Mouse (Mus musculus) right cerebral cortex, postnatal 4 days (tissue): ENCODE data around the gene Birc2.

Experiments used
- DNase-seq: peaks from one replicate; pipeline ENCODE4 v3.0.0-alpha.2; 2022

Gene Birc2

GRCm38 (mm10) chr9:7845216-7845895, 8.5 kb upstream of the Birc2 start:
- no peak for DNase-seq

DNA sequence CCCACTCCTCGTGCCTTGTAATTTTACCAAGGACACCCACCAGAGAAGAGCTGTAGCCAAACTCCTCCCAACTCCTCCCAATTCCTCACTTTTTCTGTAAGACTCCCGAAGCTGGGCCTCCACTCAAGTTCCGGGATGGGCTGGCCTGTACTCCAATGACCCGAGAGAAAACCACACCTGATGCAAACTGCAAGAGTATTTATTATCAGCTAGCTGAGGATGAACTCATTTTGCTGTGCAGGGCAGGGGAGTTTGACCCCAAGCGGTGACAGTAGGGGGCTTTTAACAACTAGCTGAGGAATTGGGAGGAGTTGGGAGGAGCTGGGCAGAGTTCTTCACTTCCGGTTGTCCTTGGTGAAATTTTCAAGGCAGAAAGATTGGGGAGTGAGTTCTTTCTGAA, 4.4 kb upstream of the Birc2 start:
- DNase-seq, result no peak

DNA sequence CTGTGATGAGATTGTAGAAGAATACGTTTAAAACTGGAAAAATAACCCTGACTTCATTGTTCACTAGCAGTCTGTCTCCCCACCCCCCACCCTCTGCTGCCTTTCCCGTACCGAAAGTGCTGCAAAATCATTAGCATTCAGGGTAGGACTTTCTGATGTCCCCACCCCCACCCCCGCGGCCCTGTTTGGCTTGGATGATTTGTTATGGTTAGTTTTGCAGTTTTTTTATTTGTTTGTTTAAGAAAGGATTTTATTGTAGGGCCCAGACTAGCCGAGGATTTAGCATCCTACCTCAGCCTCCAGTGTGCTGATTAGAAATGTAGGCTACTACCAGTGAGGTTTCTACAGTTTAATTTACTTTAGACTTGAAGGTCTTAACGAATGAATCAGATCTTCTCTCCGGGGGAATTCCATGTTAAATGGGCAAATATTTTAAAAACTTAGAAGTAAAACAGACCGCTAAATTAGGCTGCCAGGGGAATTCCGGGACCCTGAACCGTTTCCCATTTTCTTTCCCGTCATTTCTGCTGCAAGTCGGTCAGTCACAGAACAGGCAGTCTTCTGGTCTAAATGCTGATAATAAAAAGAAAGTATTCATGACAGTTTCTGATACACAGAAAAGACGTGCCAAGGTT, 1.1 kb upstream of the Birc2 start:
- DNase-seq, result no peak

- peak; percentile 38 for DNase-seq
Observed at GRCm38 (mm10) chr9:7836331-7836730, 533 bp downstream of the Birc2 start.

GRCm38 (mm10) chr9:7835302-7835701, 1.6 kb downstream of the Birc2 start:
- no peak for DNase-seq

DNA sequence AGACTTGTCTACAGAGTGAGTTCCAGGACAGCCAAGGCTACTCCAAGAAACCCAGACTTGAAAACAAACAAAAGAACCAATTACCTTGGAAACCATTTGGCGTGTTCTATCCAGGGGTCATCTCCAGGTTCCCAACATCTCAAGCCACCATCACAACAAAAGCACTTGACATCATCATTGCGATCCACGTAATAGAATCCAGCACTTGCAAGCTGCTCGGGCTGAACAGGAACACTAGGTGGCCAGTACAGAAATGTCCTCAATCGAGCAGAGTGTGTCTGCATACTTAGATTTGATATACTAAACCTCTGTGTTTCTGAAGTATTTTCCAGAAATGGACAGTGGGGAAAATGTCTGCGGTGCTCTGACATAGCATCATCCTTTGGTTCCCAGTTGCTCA, 3.4 kb downstream of the Birc2 start:
- no peak for DNase-seq

DNA sequence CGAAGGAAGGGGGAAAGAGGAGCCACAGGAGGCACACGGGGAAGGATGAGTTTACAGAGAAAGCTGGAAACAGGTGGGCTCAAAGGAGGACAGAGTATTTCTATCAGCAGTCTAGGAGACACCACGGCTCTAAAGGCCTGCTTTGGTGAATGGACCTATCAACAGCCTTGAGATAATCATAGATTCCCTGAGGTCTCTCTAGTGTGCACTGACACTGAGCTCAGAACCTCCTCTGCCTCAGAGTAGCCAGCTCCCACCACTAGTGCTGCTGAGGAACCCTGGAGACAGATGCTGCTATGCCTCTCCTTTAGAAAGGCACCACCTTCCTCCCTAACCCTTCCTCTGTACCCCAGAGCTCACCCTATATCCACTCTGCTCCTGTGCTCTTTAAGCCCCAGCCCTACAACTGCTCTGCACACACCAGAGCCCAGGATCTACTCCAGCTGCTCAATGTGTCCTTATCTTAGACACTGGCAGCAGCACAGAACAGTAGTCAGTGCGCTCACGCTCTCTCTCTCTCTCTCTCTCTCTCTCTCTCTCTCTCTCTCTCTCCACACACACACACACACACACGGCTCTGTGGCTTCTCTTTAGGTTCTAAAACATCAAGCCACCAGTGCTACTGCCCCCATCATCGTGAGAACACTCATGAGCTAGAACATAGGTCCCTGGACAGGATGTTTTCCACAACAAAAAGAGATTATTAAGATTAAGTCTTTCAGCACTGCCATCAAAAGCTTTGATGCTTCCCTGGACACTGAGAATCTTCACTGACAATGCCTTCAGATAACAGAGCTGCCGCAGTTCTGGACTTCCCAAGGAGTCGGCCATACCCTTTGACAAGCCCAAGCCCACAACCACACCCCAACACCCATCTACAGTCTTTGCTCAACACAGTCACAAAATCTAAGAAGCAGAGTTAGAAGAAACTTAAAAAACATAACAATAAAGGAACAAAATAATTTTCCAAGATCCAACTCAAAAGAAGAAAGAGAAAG, 7.0 kb downstream of the Birc2 start:
- no peak for DNase-seq

DNA sequence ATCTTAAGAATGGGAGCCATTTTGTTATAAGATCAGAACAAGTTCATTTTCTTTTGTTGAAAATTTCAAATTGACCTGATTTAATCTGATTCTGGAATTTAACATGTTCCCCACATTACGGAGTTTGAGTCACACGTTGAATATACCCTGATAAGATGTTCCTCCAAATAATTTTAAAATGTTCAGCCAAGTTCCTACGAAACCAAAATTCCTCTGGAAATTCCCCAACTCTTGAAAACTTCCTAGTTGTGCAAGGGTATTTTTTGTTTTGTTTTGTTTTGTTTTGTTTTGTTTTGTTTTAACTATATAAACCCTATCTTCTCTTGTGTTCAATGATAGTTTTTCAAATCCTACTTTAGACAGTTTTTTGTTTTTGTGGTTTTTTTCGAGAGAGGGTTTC, 8.2 kb downstream of the Birc2 start:
- DNase-seq, result no peak

DNA sequence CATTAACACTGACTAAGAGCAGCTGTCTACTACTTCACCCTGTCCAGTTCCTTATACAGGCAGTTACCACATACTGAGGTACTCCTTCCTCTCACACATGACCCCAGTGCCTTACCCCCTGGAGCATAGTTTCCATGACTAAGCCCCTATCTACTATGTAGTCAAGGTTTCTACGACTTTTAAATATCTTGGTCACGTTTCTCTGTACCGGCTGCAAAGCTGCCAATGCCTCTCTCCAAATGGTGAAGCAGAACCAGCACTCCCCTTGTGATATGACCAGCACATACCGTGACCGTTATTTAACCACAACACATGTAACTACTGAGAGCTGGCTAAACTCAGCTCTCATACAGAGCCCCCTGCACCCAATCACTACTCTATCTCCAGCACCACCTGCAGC, 11.9 kb downstream of the Birc2 start:
- no peak for DNase-seq

DNA sequence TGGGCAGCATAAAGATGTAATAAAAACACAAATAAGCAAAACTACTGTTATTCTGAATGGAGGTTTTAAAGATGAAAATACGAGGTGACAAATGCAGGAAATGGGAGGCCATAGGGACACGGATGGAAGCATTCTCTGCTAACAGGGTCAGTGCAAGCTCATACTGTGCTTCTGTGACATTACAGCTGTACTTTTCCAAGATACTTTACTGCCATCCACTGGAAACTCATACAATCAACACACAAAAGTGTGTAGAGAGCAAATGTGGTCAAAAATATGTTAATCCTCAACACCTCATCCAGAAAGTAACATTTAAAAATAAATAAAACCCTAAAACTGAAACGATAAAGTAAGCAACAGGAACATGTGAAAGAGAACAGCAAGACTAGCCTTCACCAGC, 14.1 kb downstream of the Birc2 start:
- DNase-seq, result no peak

- no peak for DNase-seq
Observed at GRCm38 (mm10) chr9:7805101-7805506, 31.8 kb downstream of the Birc2 start.

- no peak for DNase-seq
Observed at GRCm38 (mm10) chr9:7798555-7798954, 38.3 kb downstream of the Birc2 start.

- DNase-seq, result no peak
Observed at GRCm38 (mm10) chr9:7797542-7797941, 39.3 kb downstream of the Birc2 start.

DNA sequence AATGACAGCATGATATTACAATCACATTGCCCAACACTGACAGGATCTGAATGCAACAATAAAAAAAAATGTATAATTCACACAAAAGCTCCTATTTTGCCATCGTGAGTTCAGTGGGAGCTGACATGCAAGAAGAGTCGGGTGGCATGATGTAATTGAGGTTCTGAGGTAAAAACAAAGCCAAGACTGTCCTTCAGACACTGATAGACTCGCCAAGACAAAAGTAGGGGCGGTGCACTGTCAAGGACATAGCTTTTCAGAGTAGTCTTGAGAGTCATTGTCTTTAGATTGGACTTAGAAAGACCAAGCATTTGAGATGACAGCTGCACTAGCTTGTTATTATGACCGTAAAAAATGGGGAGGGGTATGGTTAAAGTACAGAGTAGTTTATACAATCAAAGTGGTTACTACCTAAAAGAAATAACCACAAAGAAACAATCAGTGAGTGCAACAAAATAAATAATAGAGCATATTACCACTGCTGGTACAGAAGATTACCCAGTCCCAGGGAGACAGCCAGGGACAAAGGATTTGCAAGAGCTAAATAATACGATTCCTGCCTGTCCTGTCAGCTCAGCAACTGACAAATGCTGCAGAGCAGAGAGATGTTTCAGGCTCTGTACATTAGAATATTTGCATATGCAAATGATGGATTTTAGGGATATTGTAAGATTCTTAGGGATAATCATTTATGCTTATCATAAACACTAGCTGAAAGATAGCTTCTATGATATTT, 40.6 kb downstream of the Birc2 start:
- no peak for DNase-seq

DNA sequence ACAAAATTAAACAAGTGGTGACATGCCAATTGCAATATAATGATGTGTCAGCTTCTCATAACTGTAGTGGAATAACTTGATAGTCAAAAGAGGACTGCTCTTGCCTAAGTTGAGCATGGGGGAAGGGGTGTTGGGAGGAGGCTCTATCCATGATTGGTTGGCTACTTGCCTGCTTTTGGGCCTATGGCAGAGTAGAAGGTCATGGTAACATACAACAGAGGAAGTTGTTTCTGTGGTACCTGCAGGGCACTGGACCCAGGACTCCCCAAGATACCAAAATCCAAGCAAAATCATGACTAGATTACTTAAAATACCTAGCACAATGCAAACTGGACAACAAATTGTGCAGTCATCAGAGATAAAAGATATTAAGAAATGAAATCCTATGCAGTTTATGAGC, 41.3 kb downstream of the Birc2 start:
- DNase-seq, result no peak

- no peak for DNase-seq
Observed at GRCm38 (mm10) chr9:7793561-7793960, 43.3 kb downstream of the Birc2 start.

GRCm38 (mm10) chr9:7790580-7791084, 46.2 kb downstream of the Birc2 start:
- DNase-seq, result no peak

- DNase-seq, result no peak
Observed at GRCm38 (mm10) chr9:7789764-7790575, 46.9 kb downstream of the Birc2 start.

GRCm38 (mm10) chr9:7788411-7788810, 48.5 kb downstream of the Birc2 start:
- DNase-seq, result no peak

- DNase-seq, result no peak
Observed at GRCm38 (mm10) chr9:7786086-7786485, 50.8 kb downstream of the Birc2 start.

DNA sequence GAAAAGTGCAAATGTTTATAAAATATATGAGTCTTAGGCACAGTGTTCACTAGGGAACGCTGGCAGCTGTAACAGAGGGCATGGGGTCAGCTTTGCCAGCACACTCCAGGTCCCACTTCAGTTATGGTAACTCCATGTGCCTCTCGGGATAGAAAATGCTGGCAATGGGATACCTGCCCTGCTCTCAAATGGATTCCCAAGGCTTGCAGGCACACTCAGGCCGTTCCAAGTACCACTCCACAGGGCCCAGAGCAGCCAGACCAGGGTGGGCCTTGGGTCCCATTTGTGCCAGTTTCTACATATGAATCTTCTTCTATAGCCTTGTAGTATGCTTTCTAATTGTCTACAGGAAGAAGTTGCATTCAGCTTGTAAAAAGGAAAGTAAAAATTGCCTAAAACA, 51.5 kb downstream of the Birc2 start:
- DNase-seq, result no peak

- no peak for DNase-seq
Observed at GRCm38 (mm10) chr9:7784615-7785012, 52.2 kb downstream of the Birc2 start.
